Mouse (Mus musculus) mature B cell (primary cell): ENCODE measurements around the gene Zfp935.
"Not testable (repeated sequence)": the region's sequence is repeated elsewhere in the genome, so short reads cannot be mapped to it uniquely, and the experiment has no call there.

ENCODE experiments used
- in situ Hi-C: fragments of 300-500 bp; cut with MboI; formaldehyde crosslinking; loops from 2 replicates; pipeline ENCODE4 v1.14.3; 2019

Zfp935 gene

GRCm38 (mm10) chr13:62558189-62559110, at the start of gene Zfp935:
Gene Zfp935 (minus strand): TSS chr13:62558511.
- in situ Hi-C loops = not testable (repeated sequence)

- in situ Hi-C loops = not testable (repeated sequence)
These were observed 12.8 kb upstream of the Zfp935 start, which contains the start of gene Zfp934 for GRCm38 (mm10) chr13:62571099-62571498. Gene Zfp934 (minus strand): TSS chr13:62571199.

GRCm38 (mm10) chr13:62561696-62562095, 3.4 kb upstream of the Zfp935 start:
- in situ Hi-C loops = not testable (repeated sequence)

GRCm38 (mm10) chr13:62530129-62530528, 28.2 kb downstream of the Zfp935 start:
- in situ Hi-C loops = not testable (repeated sequence)

GRCm38 (mm10) chr13:62510641-62511420, 47.5 kb downstream of the Zfp935 start:
- in situ Hi-C loops = not testable (repeated sequence)

- in situ Hi-C loops = not testable (repeated sequence)
These were observed 85.7 kb downstream of the Zfp935 start for GRCm38 (mm10) chr13:62472661-62473060.

GRCm38 (mm10) chr13:62469947-62470346, 88.4 kb downstream of the Zfp935 start:
- in situ Hi-C loops = not testable (repeated sequence)

GRCm38 (mm10) chr13:62466424-62467334, 91.6 kb downstream of the Zfp935 start, which contains the start of gene Gm49359:
Gene Gm49359 (minus strand): TSS chr13:62466832.
- in situ Hi-C loops = not testable (repeated sequence)
